In genomic region chr6:119782416-119782815, GRCm38 (mm10) we compare ENCODE assay signal across 22 mouse cellular contexts.
DNase-seq lines count a peak whose midpoint lies in the region; ATAC-seq lines count a peak whose summit lies in the region.
"Had no signal": no experiment of that assay in that cellular context is flagged by ENCODE, and none has a peak within 500 bp of the region (broad histone marks: within the 10 kb centered on the region; RNA-seq: fewer than 3 reads in every experiment).

No protein-coding gene starts in this region.

- no peak overlapping the region for H3K4me3 ChIP-seq in hindbrain, embryonic 13.5 days
- H3K4me3 ChIP-seq: embryonic facial prominence, embryonic 15.5 days; erythroblast, embryonic 14.5 days; forebrain, embryonic 12.5 days; heart, embryonic 13.5 days had no signal

- H3K27me3 ChIP-seq in hindbrain, embryonic 13.5 days, result no peaks in the 10 kb centered on the region
- H3K27me3 ChIP-seq: embryonic facial prominence, embryonic 15.5 days; forebrain, embryonic 12.5 days; heart, embryonic 13.5 days; Patski had no signal

- H3K4me2 ChIP-seq in hindbrain, embryonic 13.5 days, result no peak overlapping the region
- H3K4me2 ChIP-seq: embryonic facial prominence, embryonic 15.5 days; forebrain, embryonic 12.5 days; heart, embryonic 13.5 days had no signal

- H3K27ac ChIP-seq in hindbrain, embryonic 13.5 days, result no peak overlapping the region
- H3K27ac ChIP-seq: embryonic facial prominence, embryonic 15.5 days; forebrain, embryonic 12.5 days; heart, embryonic 13.5 days had no signal

- H3K9me3 ChIP-seq in hindbrain, embryonic 13.5 days, result no peaks in the 10 kb centered on the region
- H3K9me3 ChIP-seq: embryonic facial prominence, embryonic 15.5 days; forebrain, embryonic 12.5 days; heart, embryonic 13.5 days had no signal

- WGBS in hindbrain, embryonic 13.5 days, result 92% methylated on average over 2 of the region's 2 CpGs

- peaks cover 10% of the 10 kb centered on the region for H3K36me3 ChIP-seq in hindbrain, embryonic 13.5 days
- H3K36me3 ChIP-seq: embryonic facial prominence, embryonic 15.5 days had no signal

- no peak overlapping the region for H3K9ac ChIP-seq in hindbrain, embryonic 13.5 days
- H3K9ac ChIP-seq: embryonic facial prominence, embryonic 15.5 days; forebrain, embryonic 12.5 days; heart, embryonic 13.5 days had no signal

- no peak for ATAC-seq in hindbrain, embryonic 13.5 days (ENCODE audit: low FRiP score)
- ATAC-seq: activated CD4-positive, CD25-positive, alpha-beta regulatory T cell, adult 4 months; forebrain, embryonic 16.5 days; hindbrain, embryonic 16.5 days; Patski had no signal

- no peaks in the 10 kb centered on the region for H3K4me1 ChIP-seq in hindbrain, embryonic 13.5 days (replicated peaks)
- H3K4me1 ChIP-seq: embryonic facial prominence, embryonic 15.5 days; forebrain, embryonic 12.5 days; heart, embryonic 13.5 days had no signal

- peak; percentile 47 for DNase-seq in urinary bladder, postnatal 14 days (ENCODE audit: low spot score)
- DNase-seq in urinary bladder, postnatal 10 days (ENCODE audit: low spot score), result no peak
- DNase-seq in Muller cell, postnatal 12 days (ENCODE audit: inconsistent ontology term), result peak; percentile 20
- DNase-seq in gonadal fat pad, adult 2 months (ENCODE audit: low read depth), result peak; percentile 58
- no peak for DNase-seq in thymus, postnatal 36 days
- no peak for DNase-seq in right cerebral cortex, adult 18-20 months
- DNase-seq: adrenal gland, postnatal 14 days; B cell, adult 2 months; cerebellum, adult 18-20 months; cerebellum, adult 9-11 months; cerebellum, postnatal 36 days; gastrocnemius, postnatal 10 days; heart, postnatal 36 days had no signal

Comparison
In these comparisons a context has a peak if more than half of its experiments do, and no peak if none do; other contexts are left out.
1. DNase-seq: peak in urinary bladder, postnatal 14 days (single experiment), Muller cell, postnatal 12 days (single experiment) and gonadal fat pad, adult 2 months (single experiment); none in urinary bladder, postnatal 10 days (single experiment), thymus, postnatal 36 days (0 of 2) and right cerebral cortex, adult 18-20 months (single experiment).